Mouse (Mus musculus) limb, embryonic 11.5 days (tissue): ENCODE data around the gene Dedd. TPM values are rescaled to one million over a fixed set of nuclear protein-coding genes. Genes with fewer than 3 reads are reported as not detected.

Experiments
- ATAC-seq: fragments of 200-750 bp; cut with Nextera tagmentation; 2 replicates; pipeline ENCODE4 v1.8.0; 2017; ENCODE audit warnings: low read depth; ENCODE audit not compliant: insufficient number of reproducible peaks, low FRiP score, low TSS enrichment
- DNase-seq: peaks from one replicate; pipeline ENCODE4 v3.0.0-alpha.2; 2015; ENCODE audit warnings: low spot score
- H3K27ac ChIP-seq: fragments of 300-500 bp; sonication (generic); replicated peaks from 2 replicates; pipeline ENCODE4 v1.5.1; 2014; ENCODE audit warnings: low read depth, mild to moderate bottlenecking, low read length
- H3K27me3 ChIP-seq: fragments of 300-500 bp; sonication (generic); 2 replicates; pipeline ENCODE4 v1.6.1; 2014; ENCODE audit warnings: mild to moderate bottlenecking, low read length, mixed read lengths; ENCODE audit not compliant: control insufficient read depth, insufficient read depth
- H3K36me3 ChIP-seq: fragments of 300-500 bp; sonication (generic); 2 replicates; pipeline ENCODE4 v1.6.1; 2014; ENCODE audit warnings: mild to moderate bottlenecking, low read length, moderate library complexity, mixed read lengths; ENCODE audit not compliant: control insufficient read depth, insufficient read depth
- H3K4me1 ChIP-seq: fragments of 300-500 bp; sonication (generic); 2 replicates; pipeline ENCODE4 v1.6.1; 2014; ENCODE audit warnings: low read length, mixed read lengths; ENCODE audit not compliant: control insufficient read depth, insufficient read depth
- H3K4me2 ChIP-seq: fragments of 300-500 bp; sonication (generic); 2 replicates; pipeline ENCODE4 v1.6.1; 2014; ENCODE audit warnings: low read depth, mild to moderate bottlenecking, moderate library complexity; ENCODE audit not compliant: severe bottlenecking
- H3K4me3 ChIP-seq: fragments of 300-500 bp; sonication (generic); 2 replicates; pipeline ENCODE4 v1.5.1; 2014; ENCODE audit warnings: low read depth, low read length
- H3K9ac ChIP-seq: fragments of 300-500 bp; sonication (generic); 2 replicates; pipeline ENCODE4 v1.6.1; 2014; ENCODE audit warnings: mild to moderate bottlenecking, low read length
- H3K9me3 ChIP-seq: fragments of 300-500 bp; sonication (generic); 2 replicates; pipeline ENCODE4 v1.6.1; 2016; ENCODE audit warnings: low read length; ENCODE audit not compliant: control insufficient read depth
- WGBS: fragments of 180-500 bp; shearing (Covaris S2); extraction: QIAGEN DNeasy Blood & Tissue Kit; methylation state at CpG from one replicate; pipeline ENCODE4 v1.1.7; 2014; 5-methylcytosine and 5-hydroxymethylcytosine counted together
- polyA plus RNA-seq: library from polyadenylated mRNA; unstranded; fragments of >200 nt; fragmentation: Nextera tagmentation; extraction: Ambion mirVana; gene quantifications from 2 replicates; pipeline ENCODE4 v1.2.1, GENCODE M21; 2014

The Dedd gene
- polyA plus RNA-seq, 1 experiment from 2014 or later = 55.7 TPM

GRCm38 (mm10) chr1:171360253-171360652 lies 31.3 kb downstream of the Dedd start:
- Histone ChIP-seq H3K4me3 (peak overlapping the region; percentile 47), H3K36me3 (no peaks in the 10 kb centered on the region), H3K4me1 (peaks cover 5% of the 10 kb centered on the region), H3K27ac (no peak overlapping the region), H3K27me3 (no peaks in the 10 kb centered on the region), H3K9me3 (no peaks in the 10 kb centered on the region; the same call in 1 of the 2 replicates), H3K9ac (peak overlapping the region; percentile 61; the same call in 1 of the 2 replicates), H3K4me2 (peak overlapping the region; percentile 85)
- 5% methylated on average over 26 of the region's 26 CpGs for WGBS
- DNase-seq (no peak), ATAC-seq (peak; percentile 56)

GRCm38 (mm10) chr1:171360656-171361055 lies 31.7 kb downstream of the Dedd start, which contains the start of gene Klhdc9:
Gene Klhdc9 (minus strand): TSS chr1:171360798.
- peak within 1 kb of the TSS; percentile 68 for H3K9ac ChIP-seq
- H3K27ac ChIP-seq = no peak within 1 kb of the TSS
- under 1% methylated on average over 21 of the region's 21 CpGs for WGBS
- H3K4me3 ChIP-seq = peak within 1 kb of the TSS; percentile 47
- peak within 1 kb of the TSS; percentile 85 for H3K4me2 ChIP-seq
- H3K36me3 ChIP-seq = no peaks in the 10 kb centered on the region
- peaks cover 5% of the 10 kb centered on the region for H3K4me1 ChIP-seq
- no peaks in the 10 kb centered on the region for H3K27me3 ChIP-seq
- peak; percentile 92 for ATAC-seq
- H3K9me3 ChIP-seq = no peaks in the 10 kb centered on the region; the same call in 1 of the 2 replicates
- DNase-seq = peak; percentile 96

GRCm38 (mm10) chr1:171361106-171362103 lies 32.5 kb downstream of the Dedd start:
- peaks cover 5% of the 10 kb centered on the region for H3K4me1 ChIP-seq
- DNase-seq = peak; percentile 78
- H3K36me3 ChIP-seq = no peaks in the 10 kb centered on the region
- peak overlapping the region; percentile 47 for H3K4me3 ChIP-seq
- H3K27me3 ChIP-seq = no peaks in the 10 kb centered on the region
- H3K27ac ChIP-seq = no peak overlapping the region
- H3K9me3 ChIP-seq = no peaks in the 10 kb centered on the region; the same call in 1 of the 2 replicates
- peak; percentile 55 for ATAC-seq
- peak overlapping the region; percentile 68 for H3K9ac ChIP-seq
- WGBS = 24% methylated on average over 16 of the region's 16 CpGs
- peak overlapping the region; percentile 85 for H3K4me2 ChIP-seq

DNA sequence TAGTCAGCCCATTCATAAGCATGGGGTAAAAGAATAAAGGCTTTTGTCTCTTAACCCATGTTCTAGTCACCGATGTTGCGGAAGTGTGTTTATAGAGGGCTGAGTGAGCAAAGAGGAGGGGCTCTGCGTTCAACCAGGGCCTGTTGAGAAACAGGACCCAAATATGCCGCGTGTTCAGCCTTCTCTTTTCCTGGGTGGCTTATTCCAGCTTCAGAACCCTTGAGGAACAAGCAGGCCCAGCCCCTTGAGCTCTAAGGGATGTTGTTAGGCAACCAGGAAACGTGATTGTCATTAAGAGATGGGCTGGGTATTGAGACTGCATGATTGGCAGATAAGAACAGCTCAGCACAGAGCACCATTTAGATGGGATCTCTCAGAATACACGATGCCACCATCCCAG lies 37.0 kb downstream of the Dedd start:
- WGBS = 72% methylated on average over 7 of the region's 7 CpGs
- Histone ChIP-seq H3K36me3 (no peaks in the 10 kb centered on the region), H3K4me2 (no peak overlapping the region), H3K4me3 (no peak overlapping the region), H3K27me3 (no peaks in the 10 kb centered on the region), H3K27ac (no peak overlapping the region), H3K9me3 (no peaks in the 10 kb centered on the region), H3K9ac (no peak overlapping the region), H3K4me1 (no peaks in the 10 kb centered on the region)
- DNase-seq = no peak
- no peak for ATAC-seq

DNA sequence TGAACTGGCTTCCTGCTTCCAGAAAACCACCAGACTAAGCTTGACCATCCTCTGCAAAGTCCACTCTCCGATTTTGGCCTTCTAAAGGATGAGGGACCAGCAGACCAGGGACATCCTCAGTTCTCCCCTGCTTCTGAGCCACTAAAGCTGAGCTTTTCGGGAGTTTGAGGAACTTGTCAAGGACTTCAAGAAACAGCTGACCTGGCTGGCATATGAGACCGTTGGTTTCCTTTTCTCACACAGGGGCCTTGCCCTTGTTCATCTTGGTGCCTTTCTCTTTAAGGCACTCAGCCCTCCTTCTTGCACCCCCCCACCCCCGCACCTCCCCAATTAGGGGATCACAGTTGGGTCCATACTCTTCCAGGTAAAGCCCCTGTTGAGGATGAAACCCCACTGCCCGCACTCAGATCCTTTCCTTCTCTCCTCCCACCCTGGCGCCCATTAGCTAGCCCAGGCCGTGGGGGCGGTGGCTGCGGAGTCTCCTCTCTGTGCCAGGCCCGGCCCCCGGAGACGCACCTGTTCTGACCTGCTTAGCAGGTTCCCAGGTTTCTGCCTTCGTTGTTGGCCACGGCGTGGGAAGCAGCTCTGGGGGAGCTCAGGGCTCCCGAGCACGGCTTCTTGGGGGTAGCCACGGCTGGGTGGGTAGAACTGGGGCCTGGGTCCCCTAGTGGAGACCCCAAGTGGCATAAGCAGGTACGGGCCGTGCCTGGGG lies 41.1 kb downstream of the Dedd start, which contains the start of gene Nectin4:
Gene Nectin4, plus strand, starts transcription at position 255 of the 712 bp plus-strand sequence.
- no peak for ATAC-seq
- H3K4me1 ChIP-seq = peaks cover 5% of the 10 kb centered on the region; the same call in 1 of the 2 replicates
- H3K4me2 ChIP-seq = no peak within 1 kb of the TSS
- H3K4me3 ChIP-seq = no peak within 1 kb of the TSS
- no peak for DNase-seq
- WGBS = 42% methylated on average over 19 of the region's 20 CpGs
- no peaks in the 10 kb centered on the region for H3K27me3 ChIP-seq
- no peaks in the 10 kb centered on the region for H3K9me3 ChIP-seq
- H3K27ac ChIP-seq = no peak within 1 kb of the TSS
- no peaks in the 10 kb centered on the region for H3K36me3 ChIP-seq
- no peak within 1 kb of the TSS for H3K9ac ChIP-seq

GRCm38 (mm10) chr1:171372880-171373279 lies 43.9 kb downstream of the Dedd start:
- H3K27me3 ChIP-seq = no peaks in the 10 kb centered on the region
- no peak overlapping the region for H3K9ac ChIP-seq
- 57% methylated on average over 3 of the region's 3 CpGs for WGBS
- H3K9me3 ChIP-seq = no peaks in the 10 kb centered on the region
- no peak for DNase-seq
- peaks cover 5% of the 10 kb centered on the region; the same call in 1 of the 2 replicates for H3K4me1 ChIP-seq
- no peak for ATAC-seq
- no peaks in the 10 kb centered on the region for H3K36me3 ChIP-seq
- no peak overlapping the region for H3K27ac ChIP-seq
- H3K4me3 ChIP-seq = no peak overlapping the region
- no peak overlapping the region for H3K4me2 ChIP-seq

- WGBS = 3% methylated on average over 4 of the region's 4 CpGs
- Histone ChIP-seq H3K4me2 (no peak overlapping the region), H3K36me3 (no peaks in the 10 kb centered on the region), H3K4me3 (no peak overlapping the region), H3K9ac (no peak overlapping the region), H3K27me3 (no peaks in the 10 kb centered on the region), H3K27ac (peak overlapping the region; percentile 47; the same call in 1 of the 2 replicates), H3K4me1 (peaks cover 5% of the 10 kb centered on the region; the same call in 1 of the 2 replicates), H3K9me3 (no peaks in the 10 kb centered on the region)
- ATAC-seq (peak; percentile 19; the same call in 1 of the 2 replicates), DNase-seq (no peak)
Measured at GRCm38 (mm10) chr1:171373946-171374345, 45.0 kb downstream of the Dedd start.

- H3K27me3 ChIP-seq = peaks cover 6% of the 10 kb centered on the region
- H3K4me1 ChIP-seq = peaks cover 5% of the 10 kb centered on the region; the same call in 1 of the 2 replicates
- H3K9me3 ChIP-seq = no peaks in the 10 kb centered on the region
- H3K4me3 ChIP-seq = no peak overlapping the region
- 37% methylated on average over 9 of the region's 9 CpGs for WGBS
- no peak overlapping the region for H3K9ac ChIP-seq
- ATAC-seq (no peak), DNase-seq (no peak)
- H3K27ac ChIP-seq = no peak overlapping the region
- H3K4me2 ChIP-seq = no peak overlapping the region
- no peaks in the 10 kb centered on the region for H3K36me3 ChIP-seq
Measured at GRCm38 (mm10) chr1:171375646-171376097, 46.7 kb downstream of the Dedd start.
